Mouse (Mus musculus): ENCODE data around the gene Dgkh. TPM values are rescaled to one million over a fixed set of nuclear protein-coding genes. Genes with fewer than 3 reads are reported as not detected.

The Dgkh gene
- polyA plus RNA-seq, 1 experiment, result 0.82 TPM

DNA sequence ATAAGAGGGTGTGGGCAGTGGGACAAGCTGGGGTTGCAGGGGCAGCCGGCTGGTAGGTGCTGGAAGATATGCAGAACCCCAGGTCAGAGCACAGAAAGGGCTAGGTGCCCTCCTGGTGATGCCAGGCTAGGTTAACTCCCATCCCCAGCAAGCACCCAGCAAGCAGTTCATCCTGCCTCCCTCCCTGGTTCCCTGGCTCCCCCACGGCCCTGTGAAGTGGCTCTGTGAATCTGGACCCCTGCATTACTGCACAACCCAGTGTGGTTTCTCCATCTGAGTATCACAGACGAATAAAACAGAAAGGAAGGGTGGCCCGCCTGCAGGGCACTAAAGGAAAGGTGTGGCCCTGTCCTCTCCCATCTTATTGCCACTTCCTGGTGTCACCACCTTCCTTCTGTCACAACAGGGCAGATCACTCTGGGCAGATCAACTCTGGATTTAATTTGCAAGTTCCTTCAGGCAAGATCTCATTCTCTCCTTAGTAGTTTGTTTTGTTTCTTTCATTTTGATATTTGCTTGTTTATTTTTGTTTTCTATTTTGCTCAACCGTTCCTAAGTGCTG lies 40.6 kb downstream of the Dgkh start:
- DNase-seq (ENCODE audit: low read depth in 1 of 2, low spot score in 2 of 2), result no peak
- 46% methylated on average over 5 of the region's 5 CpGs for WGBS

DNA sequence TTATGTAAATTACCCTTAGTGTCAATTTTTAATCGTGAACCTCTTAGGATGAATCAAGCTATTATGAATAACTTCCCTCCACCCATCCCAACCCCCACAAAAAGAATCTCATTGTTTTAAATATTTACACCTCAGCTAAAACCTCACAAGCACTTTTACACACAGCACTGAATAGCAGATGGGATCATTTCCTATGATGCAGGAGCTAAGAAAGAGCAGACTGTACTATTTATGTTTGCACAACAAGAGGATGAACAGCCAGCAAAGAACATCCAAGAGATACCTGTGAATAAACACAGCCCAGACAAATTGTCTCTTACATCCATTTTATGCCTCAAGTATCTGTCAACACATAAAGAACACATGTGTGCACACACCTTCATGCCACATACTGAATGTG lies 41.7 kb downstream of the Dgkh start:
- H3K4me1 ChIP-seq (ENCODE audit: control insufficient read depth, insufficient read depth, insufficient read length), result peaks cover 3% of the 10 kb centered on the region; the same call in 1 of the 2 replicates
- H3K27ac ChIP-seq (ENCODE audit: insufficient read depth, low read length), result no peak overlapping the region
- DNase-seq (ENCODE audit: low read depth in 1 of 2, low spot score in 2 of 2), result no peak
- H3K4me3 ChIP-seq (ENCODE audit: extremely low read depth, insufficient read depth, insufficient read length), result no peak overlapping the region
- no peaks in the 10 kb centered on the region for H3K36me3 ChIP-seq (ENCODE audit: control insufficient read depth, insufficient read depth, low read length)
- no peak for TF ChIP-seq CTCF (IDR thresholded peaks at IDR 0.05; ENCODE audit: extremely low read depth, insufficient read depth, insufficient read length, insufficient replicate concordance)
- TF ChIP-seq POLR2A (IDR thresholded peaks at IDR 0.05; ENCODE audit: low read depth, low read length), result no peak
- 72% methylated on average over 1 of the region's 1 CpGs for WGBS
- H3K27me3 ChIP-seq (ENCODE audit: control insufficient read depth, insufficient read depth, low read length), result no peaks in the 10 kb centered on the region

More for the DNA sequence above, 40.6 kb downstream of the Dgkh start:
- no peak overlapping the region for H3K27ac ChIP-seq (ENCODE audit: insufficient read depth, low read length)
- H3K36me3 ChIP-seq (ENCODE audit: control insufficient read depth, insufficient read depth, low read length), result no peaks in the 10 kb centered on the region
- no peak for TF ChIP-seq CTCF (IDR thresholded peaks at IDR 0.05; ENCODE audit: extremely low read depth, insufficient read depth, insufficient read length, insufficient replicate concordance)
- TF ChIP-seq POLR2A (IDR thresholded peaks at IDR 0.05; ENCODE audit: low read depth, low read length), result no peak
- H3K4me3 ChIP-seq (ENCODE audit: extremely low read depth, insufficient read depth, insufficient read length), result no peak overlapping the region
- H3K27me3 ChIP-seq (ENCODE audit: control insufficient read depth, insufficient read depth, low read length), result no peaks in the 10 kb centered on the region
- H3K4me1 ChIP-seq (ENCODE audit: control insufficient read depth, insufficient read depth, insufficient read length), result peaks cover 3% of the 10 kb centered on the region; the same call in 1 of the 2 replicates

DNA sequence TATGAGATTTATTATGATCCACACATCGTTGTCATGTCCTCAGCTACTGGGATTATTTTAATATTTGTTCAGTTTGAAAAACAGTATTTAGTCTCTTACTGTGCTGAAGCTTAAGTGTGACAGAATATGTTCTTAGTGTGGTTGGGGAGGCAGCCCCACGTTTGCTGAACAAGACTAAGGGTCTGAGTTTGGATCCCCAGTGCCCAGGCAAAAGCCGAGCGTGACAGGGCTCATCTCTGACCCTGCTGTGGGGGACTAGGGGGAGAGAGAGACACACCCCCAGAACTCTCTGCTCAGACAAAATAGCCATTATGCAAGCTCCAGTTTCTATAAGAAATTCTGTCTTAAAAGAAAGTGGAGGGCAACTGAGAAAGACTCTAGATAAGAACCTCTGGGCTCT lies 42.2 kb downstream of the Dgkh start:
- Histone ChIP-seq H3K4me3 (ENCODE audit: extremely low read depth, insufficient read depth, insufficient read length) (no peak overlapping the region), H3K4me1 (ENCODE audit: control insufficient read depth, insufficient read depth, insufficient read length) (peaks cover 3% of the 10 kb centered on the region; the same call in 1 of the 2 replicates), H3K27me3 (ENCODE audit: control insufficient read depth, insufficient read depth, low read length) (no peaks in the 10 kb centered on the region), H3K36me3 (ENCODE audit: control insufficient read depth, insufficient read depth, low read length) (no peaks in the 10 kb centered on the region), H3K27ac (ENCODE audit: insufficient read depth, low read length) (no peak overlapping the region)
- WGBS, result 86% methylated on average over 4 of the region's 4 CpGs
- no peak for DNase-seq (ENCODE audit: low read depth in 1 of 2, low spot score in 2 of 2)
- TF ChIP-seq POLR2A (IDR thresholded peaks at IDR 0.05; ENCODE audit: low read depth, low read length), result no peak
- no peak for TF ChIP-seq CTCF (IDR thresholded peaks at IDR 0.05; ENCODE audit: extremely low read depth, insufficient read depth, insufficient read length, insufficient replicate concordance)

DNA sequence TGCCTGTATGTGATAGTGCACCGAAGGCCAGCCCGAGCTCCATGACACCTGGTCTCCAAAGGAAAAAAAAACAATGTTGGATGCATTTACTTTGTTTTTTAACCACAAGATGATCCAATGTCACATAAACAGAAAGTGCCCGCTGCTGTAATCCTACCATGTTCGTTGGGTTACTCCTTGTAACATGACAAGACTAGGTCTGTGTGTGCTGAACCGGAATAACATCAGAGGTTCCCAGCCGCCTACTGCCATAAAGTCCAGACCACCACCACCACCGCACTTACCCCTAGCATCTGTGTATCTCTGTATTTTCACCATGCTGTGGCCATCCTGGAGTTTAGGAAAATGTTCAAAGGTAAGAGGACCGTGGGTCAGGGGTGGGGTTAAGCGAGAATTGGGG lies 42.6 kb downstream of the Dgkh start:
- Histone ChIP-seq H3K4me3 (ENCODE audit: extremely low read depth, insufficient read depth, insufficient read length) (no peak overlapping the region), H3K4me1 (ENCODE audit: control insufficient read depth, insufficient read depth, insufficient read length) (peaks cover 3% of the 10 kb centered on the region; the same call in 1 of the 2 replicates), H3K36me3 (ENCODE audit: control insufficient read depth, insufficient read depth, low read length) (no peaks in the 10 kb centered on the region), H3K27me3 (ENCODE audit: control insufficient read depth, insufficient read depth, low read length) (no peaks in the 10 kb centered on the region), H3K27ac (ENCODE audit: insufficient read depth, low read length) (no peak overlapping the region)
- no peak for DNase-seq (ENCODE audit: low read depth in 1 of 2, low spot score in 2 of 2)
- WGBS, result 93% methylated on average over 9 of the region's 9 CpGs
- TF ChIP-seq CTCF (IDR thresholded peaks at IDR 0.05; ENCODE audit: extremely low read depth, insufficient read depth, insufficient read length, insufficient replicate concordance) (no peak), POLR2A (IDR thresholded peaks at IDR 0.05; ENCODE audit: low read depth, low read length) (no peak)

DNA sequence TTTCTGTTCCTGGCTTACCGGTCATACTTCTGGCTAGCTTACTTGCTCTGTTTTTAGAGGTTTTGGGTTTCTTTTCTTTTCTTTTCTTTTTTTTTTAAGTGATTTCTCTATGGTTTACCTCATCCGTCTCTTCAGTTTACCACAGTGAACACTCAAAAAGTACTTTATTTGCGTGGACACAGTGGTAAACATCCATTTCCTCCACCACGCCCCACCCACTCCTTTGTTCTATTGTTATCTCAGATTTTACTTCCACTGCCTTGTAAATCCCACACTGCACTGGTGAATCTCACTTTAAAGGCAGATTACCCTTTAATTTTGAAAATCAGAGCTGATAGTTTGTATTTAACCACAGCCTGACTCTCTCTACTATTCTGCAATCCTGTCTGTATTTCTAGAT lies 44.9 kb downstream of the Dgkh start:
- peak in 1 of 2 experiments; percentile 12 for DNase-seq (ENCODE audit: low read depth in 1 of 2, low spot score in 2 of 2)
- no peak for TF ChIP-seq CTCF (IDR thresholded peaks at IDR 0.05; ENCODE audit: extremely low read depth, insufficient read depth, insufficient read length, insufficient replicate concordance)
- no peak for TF ChIP-seq POLR2A (IDR thresholded peaks at IDR 0.05; ENCODE audit: low read depth, low read length)
- H3K27me3 ChIP-seq (ENCODE audit: control insufficient read depth, insufficient read depth, low read length), result no peaks in the 10 kb centered on the region
- no peak overlapping the region for H3K4me3 ChIP-seq (ENCODE audit: extremely low read depth, insufficient read depth, insufficient read length)
- 67% methylated on average over 4 of the region's 4 CpGs for WGBS
- H3K27ac ChIP-seq (ENCODE audit: insufficient read depth, low read length), result no peak overlapping the region
- H3K36me3 ChIP-seq (ENCODE audit: control insufficient read depth, insufficient read depth, low read length), result no peaks in the 10 kb centered on the region
- H3K4me1 ChIP-seq (ENCODE audit: control insufficient read depth, insufficient read depth, insufficient read length), result peaks cover 3% of the 10 kb centered on the region; the same call in 1 of the 2 replicates

DNA sequence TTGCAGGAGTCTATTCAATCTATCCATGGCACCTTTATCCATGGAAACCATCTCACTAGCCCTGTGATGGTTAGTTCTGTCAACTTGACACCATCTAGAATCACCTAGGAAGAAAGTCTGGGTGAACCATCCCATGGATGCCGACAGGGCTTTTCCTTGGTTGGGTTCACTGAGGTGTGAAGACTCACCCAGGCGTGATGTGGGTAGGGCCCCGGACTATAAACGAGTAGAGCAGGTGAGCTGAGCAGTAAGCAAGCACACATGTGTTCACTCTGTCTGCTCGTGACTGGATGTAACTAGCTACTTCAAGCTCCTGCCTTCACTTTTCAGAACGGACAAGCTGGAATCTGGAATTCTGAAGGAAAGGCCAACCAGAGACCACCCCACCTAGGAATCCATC lies 45.9 kb downstream of the Dgkh start:
- TF ChIP-seq CTCF (IDR thresholded peaks at IDR 0.05; ENCODE audit: extremely low read depth, insufficient read depth, insufficient read length, insufficient replicate concordance) (no peak), POLR2A (IDR thresholded peaks at IDR 0.05; ENCODE audit: low read depth, low read length) (no peak)
- DNase-seq (ENCODE audit: low read depth in 1 of 2, low spot score in 2 of 2), result no peak
- 79% methylated on average over 6 of the region's 6 CpGs for WGBS
- Histone ChIP-seq H3K27me3 (ENCODE audit: control insufficient read depth, insufficient read depth, low read length) (no peaks in the 10 kb centered on the region), H3K36me3 (ENCODE audit: control insufficient read depth, insufficient read depth, low read length) (no peaks in the 10 kb centered on the region), H3K27ac (ENCODE audit: insufficient read depth, low read length) (no peak overlapping the region), H3K4me1 (ENCODE audit: control insufficient read depth, insufficient read depth, insufficient read length) (no peaks in the 10 kb centered on the region), H3K4me3 (ENCODE audit: extremely low read depth, insufficient read depth, insufficient read length) (no peak overlapping the region)

DNA sequence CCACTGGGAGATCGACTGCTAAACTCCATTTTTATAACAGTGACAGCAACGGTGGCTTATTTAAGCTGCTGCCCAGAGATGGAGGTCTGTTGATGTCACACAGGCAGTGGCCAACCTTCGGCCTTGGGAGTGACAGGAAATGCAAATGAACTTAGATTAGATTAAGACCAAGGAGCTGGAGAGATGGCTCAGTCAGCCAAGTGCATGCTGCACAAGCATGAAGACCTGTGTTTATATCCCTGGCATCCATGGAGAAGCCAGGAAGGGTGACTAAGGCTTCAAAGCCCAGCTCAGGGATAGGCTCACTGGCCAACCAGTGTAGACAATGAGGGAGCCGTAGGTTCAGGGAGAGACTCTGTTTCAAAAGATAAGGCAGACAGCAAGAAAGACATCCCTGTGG lies 48.4 kb downstream of the Dgkh start:
- TF ChIP-seq CTCF (IDR thresholded peaks at IDR 0.05; ENCODE audit: extremely low read depth, insufficient read depth, insufficient read length, insufficient replicate concordance), result no peak
- no peak for TF ChIP-seq POLR2A (IDR thresholded peaks at IDR 0.05; ENCODE audit: low read depth, low read length)
- Histone ChIP-seq H3K27ac (ENCODE audit: insufficient read depth, low read length) (no peak overlapping the region), H3K4me3 (ENCODE audit: extremely low read depth, insufficient read depth, insufficient read length) (no peak overlapping the region), H3K36me3 (ENCODE audit: control insufficient read depth, insufficient read depth, low read length) (no peaks in the 10 kb centered on the region), H3K4me1 (ENCODE audit: control insufficient read depth, insufficient read depth, insufficient read length) (peaks cover 2% of the 10 kb centered on the region; the same call in 1 of the 2 replicates), H3K27me3 (ENCODE audit: control insufficient read depth, insufficient read depth, low read length) (no peaks in the 10 kb centered on the region)
- 71% methylated on average over 4 of the region's 4 CpGs for WGBS
- no peak for DNase-seq (ENCODE audit: low read depth in 1 of 2, low spot score in 2 of 2)

Data from spleen, adult 2 months (tissue).